Mouse (Mus musculus): Measurements from ENCODE around the gene Fam13a.

Fam13a gene

GRCm38 (mm10) chr6:58882271-58882670 is 142.1 kb downstream of the Fam13a start:
- DNase-seq (ENCODE audit: low read depth, low spot score): no peak

All from CD4-positive helper T cell, adult 2 months (primary cell).